Mouse (Mus musculus): ENCODE data around the gene Fam186b. TPM values are rescaled to one million over a fixed set of nuclear protein-coding genes. Genes with fewer than 3 reads are reported as not detected.

The Fam186b gene
- polyA plus RNA-seq, 1 experiment = 0.06 TPM

GRCm38 (mm10) chr15:99278271-99278670 lies 17.4 kb downstream of the Fam186b start:
- no peaks in the 10 kb centered on the region for H3K79me2 ChIP-seq (ENCODE audit: control insufficient read depth, insufficient read depth)
- no peak overlapping the region for H3ac ChIP-seq (ENCODE audit: control insufficient read depth, insufficient read length)
- H3K4me2 ChIP-seq (ENCODE audit: low read depth) = peak overlapping the region; percentile 39
- TF ChIP-seq E2F4 (IDR thresholded peaks at IDR 0.05; ENCODE audit: insufficient read depth) (no peak), USF1 (IDR thresholded peaks at IDR 0.05; ENCODE audit: low read depth) (no peak), SRF (IDR thresholded peaks at IDR 0.05; ENCODE audit: control insufficient read depth, insufficient read length, low read depth) (no peak), MYOD1 (IDR thresholded peaks at IDR 0.05; ENCODE audit: control insufficient read depth in 1 of 3, insufficient read length in 2 of 3, low read depth in 2 of 3) (peak in 2 of 3 experiments; percentile 31 to 32), MYOG (IDR thresholded peaks at IDR 0.05; ENCODE audit: control insufficient read depth in 1 of 3, insufficient read depth in 1 of 3, insufficient read length in 2 of 3, low read depth in 2 of 3) (peak in 1 of 3 experiments; percentile 57), TCF3 (IDR thresholded peaks at IDR 0.05; ENCODE audit: insufficient read length, low read depth) (no peak), REST (IDR thresholded peaks at IDR 0.05; ENCODE audit: insufficient read depth, insufficient read length) (no peak), POLR2A (IDR thresholded peaks at IDR 0.05; ENCODE audit: insufficient read length, low read depth) (no peak)
- no peak overlapping the region for H3K4me3 ChIP-seq
- H3K36me3 ChIP-seq (ENCODE audit: control insufficient read depth, insufficient read depth) = no peaks in the 10 kb centered on the region
- H3K27me3 ChIP-seq (ENCODE audit: control insufficient read depth, insufficient read depth, insufficient read length) = no peaks in the 10 kb centered on the region

- Histone ChIP-seq H3K36me3 (ENCODE audit: control insufficient read depth, insufficient read depth) (no peaks in the 10 kb centered on the region), H3K79me2 (ENCODE audit: control insufficient read depth, insufficient read depth) (no peaks in the 10 kb centered on the region), H3ac (ENCODE audit: control insufficient read depth, insufficient read length) (no peak overlapping the region), H3K4me3 (no peak overlapping the region), H3K4me2 (ENCODE audit: low read depth) (no peak overlapping the region), H3K27me3 (ENCODE audit: control insufficient read depth, insufficient read depth, insufficient read length) (no peaks in the 10 kb centered on the region)
- no peak for TF ChIP-seq MYOD1 (IDR thresholded peaks at IDR 0.05; ENCODE audit: control insufficient read depth in 1 of 3, insufficient read length in 2 of 3, low read depth in 2 of 3)
- no peak for TF ChIP-seq POLR2AphosphoS2 (IDR thresholded peaks at IDR 0.05; ENCODE audit: insufficient read length, low read depth)
- no peak for TF ChIP-seq REST (IDR thresholded peaks at IDR 0.05; ENCODE audit: insufficient read depth, insufficient read length)
- TF ChIP-seq TCF12 (IDR thresholded peaks at IDR 0.05; ENCODE audit: insufficient read depth, poor library complexity, severe bottlenecking) = no peak
- TF ChIP-seq MYOG (IDR thresholded peaks at IDR 0.05; ENCODE audit: control insufficient read depth in 1 of 3, insufficient read depth in 1 of 3, insufficient read length in 2 of 3, low read depth in 2 of 3) = no peak
- TF ChIP-seq E2F4 (IDR thresholded peaks at IDR 0.05; ENCODE audit: insufficient read depth) = no peak
- TF ChIP-seq POLR2A (IDR thresholded peaks at IDR 0.05; ENCODE audit: insufficient read length, low read depth) = no peak
- TF ChIP-seq USF1 (IDR thresholded peaks at IDR 0.05; ENCODE audit: low read depth) = no peak
- no peak for TF ChIP-seq TCF3 (IDR thresholded peaks at IDR 0.05; ENCODE audit: insufficient read length, low read depth)
Observed at GRCm38 (mm10) chr15:99276095-99276494, 19.6 kb downstream of the Fam186b start.

- no peak overlapping the region for H3ac ChIP-seq (ENCODE audit: control insufficient read depth, insufficient read length)
- no peak overlapping the region for H3K4me2 ChIP-seq (ENCODE audit: low read depth)
- no peaks in the 10 kb centered on the region for H3K36me3 ChIP-seq (ENCODE audit: control insufficient read depth, insufficient read depth)
- H3K27me3 ChIP-seq (ENCODE audit: control insufficient read depth, insufficient read depth, insufficient read length) = no peaks in the 10 kb centered on the region
- TF ChIP-seq USF1 (IDR thresholded peaks at IDR 0.05; ENCODE audit: low read depth) (no peak), POLR2AphosphoS2 (IDR thresholded peaks at IDR 0.05; ENCODE audit: insufficient read length, low read depth) (no peak), E2F4 (IDR thresholded peaks at IDR 0.05; ENCODE audit: insufficient read depth) (no peak), REST (IDR thresholded peaks at IDR 0.05; ENCODE audit: insufficient read depth, insufficient read length) (no peak)
- no peak overlapping the region for H3K4me3 ChIP-seq
- H3K79me2 ChIP-seq (ENCODE audit: control insufficient read depth, insufficient read depth) = no peaks in the 10 kb centered on the region
Observed at GRCm38 (mm10) chr15:99265679-99266078, 30.0 kb downstream of the Fam186b start.

GRCm38 (mm10) chr15:99264363-99264762 lies 31.3 kb downstream of the Fam186b start:
- H3K4me3 ChIP-seq = no peak overlapping the region
- TF ChIP-seq MYOG (IDR thresholded peaks at IDR 0.05; ENCODE audit: control insufficient read depth in 1 of 3, insufficient read depth in 1 of 3, insufficient read length in 2 of 3, low read depth in 2 of 3) (no peak), POLR2AphosphoS2 (IDR thresholded peaks at IDR 0.05; ENCODE audit: insufficient read length, low read depth) (no peak), TCF3 (IDR thresholded peaks at IDR 0.05; ENCODE audit: insufficient read length, low read depth) (no peak), SRF (IDR thresholded peaks at IDR 0.05; ENCODE audit: control insufficient read depth, insufficient read length, low read depth) (no peak), USF1 (IDR thresholded peaks at IDR 0.05; ENCODE audit: low read depth) (no peak), TCF12 (IDR thresholded peaks at IDR 0.05; ENCODE audit: insufficient read depth, poor library complexity, severe bottlenecking) (no peak), E2F4 (IDR thresholded peaks at IDR 0.05; ENCODE audit: insufficient read depth) (no peak), REST (IDR thresholded peaks at IDR 0.05; ENCODE audit: insufficient read depth, insufficient read length) (no peak), MAX (IDR thresholded peaks at IDR 0.05; ENCODE audit: low read depth) (no peak), CEBPB (IDR thresholded peaks at IDR 0.05; ENCODE audit: insufficient read depth, poor library complexity, severe bottlenecking) (no peak), POLR2A (IDR thresholded peaks at IDR 0.05; ENCODE audit: insufficient read length, low read depth) (no peak), MYOD1 (IDR thresholded peaks at IDR 0.05; ENCODE audit: control insufficient read depth in 1 of 3, insufficient read length in 2 of 3, low read depth in 2 of 3) (no peak)
- no peak overlapping the region for H3K4me2 ChIP-seq (ENCODE audit: low read depth)
- no peaks in the 10 kb centered on the region for H3K27me3 ChIP-seq (ENCODE audit: control insufficient read depth, insufficient read depth, insufficient read length)
- no peaks in the 10 kb centered on the region for H3K79me2 ChIP-seq (ENCODE audit: control insufficient read depth, insufficient read depth)
- no peak overlapping the region for H3ac ChIP-seq (ENCODE audit: control insufficient read depth, insufficient read length)
- H3K36me3 ChIP-seq (ENCODE audit: control insufficient read depth, insufficient read depth) = no peaks in the 10 kb centered on the region

GRCm38 (mm10) chr15:99262702-99263101 lies 33.0 kb downstream of the Fam186b start:
- H3K36me3 ChIP-seq (ENCODE audit: control insufficient read depth, insufficient read depth) = no peaks in the 10 kb centered on the region
- no peak overlapping the region for H3K4me2 ChIP-seq (ENCODE audit: low read depth)
- no peaks in the 10 kb centered on the region for H3K79me2 ChIP-seq (ENCODE audit: control insufficient read depth, insufficient read depth)
- H3K27me3 ChIP-seq (ENCODE audit: control insufficient read depth, insufficient read depth, insufficient read length) = no peaks in the 10 kb centered on the region
- TF ChIP-seq TCF3 (IDR thresholded peaks at IDR 0.05; ENCODE audit: insufficient read length, low read depth) = no peak
- TF ChIP-seq MAX (IDR thresholded peaks at IDR 0.05; ENCODE audit: low read depth) = no peak
- no peak for TF ChIP-seq E2F4 (IDR thresholded peaks at IDR 0.05; ENCODE audit: insufficient read depth)
- TF ChIP-seq REST (IDR thresholded peaks at IDR 0.05; ENCODE audit: insufficient read depth, insufficient read length) = no peak
- TF ChIP-seq MYOD1 (IDR thresholded peaks at IDR 0.05; ENCODE audit: control insufficient read depth in 1 of 3, insufficient read length in 2 of 3, low read depth in 2 of 3) = no peak
- no peak for TF ChIP-seq MYOG (IDR thresholded peaks at IDR 0.05; ENCODE audit: control insufficient read depth in 1 of 3, insufficient read depth in 1 of 3, insufficient read length in 2 of 3, low read depth in 2 of 3)
- TF ChIP-seq USF1 (IDR thresholded peaks at IDR 0.05; ENCODE audit: low read depth) = no peak
- no peak for TF ChIP-seq SRF (IDR thresholded peaks at IDR 0.05; ENCODE audit: control insufficient read depth, insufficient read length, low read depth)
- TF ChIP-seq POLR2AphosphoS2 (IDR thresholded peaks at IDR 0.05; ENCODE audit: insufficient read length, low read depth) = no peak
- no peak for TF ChIP-seq TCF12 (IDR thresholded peaks at IDR 0.05; ENCODE audit: insufficient read depth, poor library complexity, severe bottlenecking)
- TF ChIP-seq CEBPB (IDR thresholded peaks at IDR 0.05; ENCODE audit: insufficient read depth, poor library complexity, severe bottlenecking) = no peak
- no peak for TF ChIP-seq POLR2A (IDR thresholded peaks at IDR 0.05; ENCODE audit: insufficient read length, low read depth)
- no peak overlapping the region for H3K4me3 ChIP-seq
- H3ac ChIP-seq (ENCODE audit: control insufficient read depth, insufficient read length) = no peak overlapping the region
